Mouse (Mus musculus): ENCODE data around the gene Mtch2. TPM values are rescaled to one million over a fixed set of nuclear protein-coding genes. Genes with fewer than 3 reads are reported as not detected.
"Not testable (repeated sequence)": the region's sequence is repeated elsewhere in the genome, so short reads cannot be mapped to it uniquely, and the experiment has no call there.

The Mtch2 gene
- total and polyA plus RNA-seq, 3 experiments: 11.3 to 226 (median 142) TPM

GRCm38 (mm10) chr2:90820894-90821293 is 26.1 kb upstream of the Mtch2 start:
- Histone ChIP-seq H3K4me1 (ENCODE audit: insufficient read depth, low read depth, low read length) (no peaks in the 10 kb centered on the region), H3K9me3 (replicated peaks) (no peaks in the 10 kb centered on the region), H3K36me3 (replicated peaks) (no peaks in the 10 kb centered on the region), H3K27me3 (ENCODE audit: insufficient read depth, low read length) (peaks cover 13% of the 10 kb centered on the region), H3K4me3 (ENCODE audit: low read depth, low read length) (no peak overlapping the region)
- TF ChIP-seq GATA1 (IDR thresholded peaks at IDR 0.05; ENCODE audit: borderline replicate concordance, low read length) (no peak), GATA2 (IDR thresholded peaks at IDR 0.05; ENCODE audit: borderline replicate concordance, low read depth, low read length) (no peak), CTCF (IDR thresholded peaks at IDR 0.05; ENCODE audit: low read depth, low read length) (no peak), POLR2AphosphoS5 (IDR thresholded peaks at IDR 0.05; ENCODE audit: insufficient replicate concordance, low read depth, low read length) (no peak), TAL1 (conservative IDR thresholded peaks at IDR 0.05; ENCODE audit: low read depth, low read length) (no peak)
- DNase-seq (ENCODE audit: low spot score) (no peak), ATAC-seq (ENCODE audit: extremely low read depth, insufficient number of reproducible peaks, low FRiP score, poor library complexity, severe bottlenecking) (no peak)

GRCm38 (mm10) chr2:90822978-90823377 is 24.0 kb upstream of the Mtch2 start:
- no peaks in the 10 kb centered on the region for H3K36me3 ChIP-seq (replicated peaks)
- ATAC-seq (ENCODE audit: extremely low read depth, insufficient number of reproducible peaks, low FRiP score, poor library complexity, severe bottlenecking) (no peak), DNase-seq (ENCODE audit: low spot score) (no peak)
- H3K4me3 ChIP-seq (ENCODE audit: low read depth, low read length): no peak overlapping the region
- peaks cover 18% of the 10 kb centered on the region for H3K27me3 ChIP-seq (ENCODE audit: insufficient read depth, low read length)
- H3K9me3 ChIP-seq (replicated peaks): no peaks in the 10 kb centered on the region
- H3K4me1 ChIP-seq (ENCODE audit: insufficient read depth, low read depth, low read length): no peaks in the 10 kb centered on the region
- TF ChIP-seq TAL1 (conservative IDR thresholded peaks at IDR 0.05; ENCODE audit: low read depth, low read length): no peak
- no peak for TF ChIP-seq POLR2AphosphoS5 (IDR thresholded peaks at IDR 0.05; ENCODE audit: insufficient replicate concordance, low read depth, low read length)
- no peak for TF ChIP-seq CTCF (IDR thresholded peaks at IDR 0.05; ENCODE audit: low read depth, low read length)
- no peak for TF ChIP-seq GATA1 (IDR thresholded peaks at IDR 0.05; ENCODE audit: borderline replicate concordance, low read length)
- TF ChIP-seq GATA2 (IDR thresholded peaks at IDR 0.05; ENCODE audit: borderline replicate concordance, low read depth, low read length): no peak

GRCm38 (mm10) chr2:90823781-90824180 is 23.2 kb upstream of the Mtch2 start:
- Histone ChIP-seq H3K27me3 (ENCODE audit: insufficient read depth, low read length) (peaks cover 18% of the 10 kb centered on the region), H3K4me3 (ENCODE audit: low read depth, low read length) (no peak overlapping the region), H3K36me3 (replicated peaks) (no peaks in the 10 kb centered on the region), H3K4me1 (ENCODE audit: insufficient read depth, low read depth, low read length) (no peaks in the 10 kb centered on the region), H3K9me3 (replicated peaks) (no peaks in the 10 kb centered on the region)
- DNase-seq (ENCODE audit: low spot score) (no peak), ATAC-seq (ENCODE audit: extremely low read depth, insufficient number of reproducible peaks, low FRiP score, poor library complexity, severe bottlenecking) (no peak)
- TF ChIP-seq GATA1 (IDR thresholded peaks at IDR 0.05; ENCODE audit: borderline replicate concordance, low read length) (no peak), GATA2 (IDR thresholded peaks at IDR 0.05; ENCODE audit: borderline replicate concordance, low read depth, low read length) (no peak), TAL1 (conservative IDR thresholded peaks at IDR 0.05; ENCODE audit: low read depth, low read length) (no peak)

- H3K4me1 ChIP-seq (ENCODE audit: insufficient read depth, low read depth, low read length); H3K4me3 ChIP-seq (ENCODE audit: low read depth, low read length); H3K9me3 ChIP-seq (replicated peaks); DNase-seq (ENCODE audit: low spot score); H3K36me3 ChIP-seq (replicated peaks); ATAC-seq (ENCODE audit: extremely low read depth, insufficient number of reproducible peaks, low FRiP score, poor library complexity, severe bottlenecking): not testable (repeated sequence)
- peaks cover 20% of the 10 kb centered on the region for H3K27me3 ChIP-seq (ENCODE audit: insufficient read depth, low read length)
These were observed 22.4 kb upstream of the Mtch2 start for GRCm38 (mm10) chr2:90824528-90824927.

GRCm38 (mm10) chr2:90825515-90826172 is 21.3 kb upstream of the Mtch2 start:
- ATAC-seq (ENCODE audit: extremely low read depth, insufficient number of reproducible peaks, low FRiP score, poor library complexity, severe bottlenecking): no peak
- Histone ChIP-seq H3K36me3 (replicated peaks) (no peaks in the 10 kb centered on the region), H3K27me3 (ENCODE audit: insufficient read depth, low read length) (peaks cover 26% of the 10 kb centered on the region), H3K4me1 (ENCODE audit: insufficient read depth, low read depth, low read length) (no peaks in the 10 kb centered on the region), H3K9me3 (replicated peaks) (no peaks in the 10 kb centered on the region), H3K4me3 (ENCODE audit: low read depth, low read length) (no peak overlapping the region)
- DNase-seq (ENCODE audit: low spot score): no peak
- no peak for TF ChIP-seq GATA1 (IDR thresholded peaks at IDR 0.05; ENCODE audit: borderline replicate concordance, low read length)

GRCm38 (mm10) chr2:90828739-90829138 is 18.2 kb upstream of the Mtch2 start:
- TF ChIP-seq GATA1 (IDR thresholded peaks at IDR 0.05; ENCODE audit: borderline replicate concordance, low read length) (no peak), GATA2 (IDR thresholded peaks at IDR 0.05; ENCODE audit: borderline replicate concordance, low read depth, low read length) (no peak), CTCF (IDR thresholded peaks at IDR 0.05; ENCODE audit: low read depth, low read length) (no peak), TAL1 (conservative IDR thresholded peaks at IDR 0.05; ENCODE audit: low read depth, low read length) (no peak), POLR2AphosphoS5 (IDR thresholded peaks at IDR 0.05; ENCODE audit: insufficient replicate concordance, low read depth, low read length) (no peak)
- no peak for ATAC-seq (ENCODE audit: extremely low read depth, insufficient number of reproducible peaks, low FRiP score, poor library complexity, severe bottlenecking)

DNA sequence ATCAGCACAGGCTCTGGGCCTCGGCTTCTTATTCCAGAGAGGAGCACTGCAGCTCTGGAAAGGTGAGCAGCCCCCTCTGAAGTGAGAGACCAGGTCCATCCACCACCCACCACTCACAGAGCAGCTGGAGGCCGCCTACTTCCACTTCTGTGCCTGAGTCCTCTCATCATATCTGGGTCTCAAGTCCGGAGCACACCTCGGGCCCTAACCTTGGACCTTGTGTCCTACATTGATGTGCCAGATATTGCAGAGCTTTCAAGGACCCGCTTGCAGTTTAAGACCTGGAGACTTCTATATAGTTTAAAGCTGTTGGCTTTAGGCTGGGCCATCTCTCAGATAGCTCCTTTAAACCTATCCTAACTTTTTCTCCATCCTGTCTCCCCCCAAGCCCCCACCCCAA is 13.5 kb upstream of the Mtch2 start:
- no peaks in the 10 kb centered on the region for H3K9me3 ChIP-seq (replicated peaks)
- no peaks in the 10 kb centered on the region for H3K36me3 ChIP-seq (replicated peaks)
- no peak for TF ChIP-seq TAL1 (conservative IDR thresholded peaks at IDR 0.05; ENCODE audit: low read depth, low read length)
- TF ChIP-seq GATA1 (IDR thresholded peaks at IDR 0.05; ENCODE audit: borderline replicate concordance, low read length): no peak
- TF ChIP-seq CTCF (IDR thresholded peaks at IDR 0.05; ENCODE audit: low read depth, low read length): no peak
- no peak for TF ChIP-seq GATA2 (IDR thresholded peaks at IDR 0.05; ENCODE audit: borderline replicate concordance, low read depth, low read length)
- no peak for TF ChIP-seq POLR2AphosphoS5 (IDR thresholded peaks at IDR 0.05; ENCODE audit: insufficient replicate concordance, low read depth, low read length)
- ATAC-seq (ENCODE audit: extremely low read depth, insufficient number of reproducible peaks, low FRiP score, poor library complexity, severe bottlenecking) (no peak), DNase-seq (ENCODE audit: low spot score) (no peak)
- H3K27me3 ChIP-seq (ENCODE audit: insufficient read depth, low read length): peaks cover 19% of the 10 kb centered on the region
- H3K4me1 ChIP-seq (ENCODE audit: insufficient read depth, low read depth, low read length): no peaks in the 10 kb centered on the region
- no peak overlapping the region for H3K4me3 ChIP-seq (ENCODE audit: low read depth, low read length)

More at GRCm38 (mm10) chr2:90828739-90829138, 18.2 kb upstream of the Mtch2 start:
- Histone ChIP-seq H3K4me3 (ENCODE audit: low read depth, low read length) (no peak overlapping the region), H3K9me3 (replicated peaks) (no peaks in the 10 kb centered on the region), H3K4me1 (ENCODE audit: insufficient read depth, low read depth, low read length) (no peaks in the 10 kb centered on the region), H3K36me3 (replicated peaks) (no peaks in the 10 kb centered on the region), H3K27me3 (ENCODE audit: insufficient read depth, low read length) (peaks cover 29% of the 10 kb centered on the region)
- DNase-seq (ENCODE audit: low spot score): no peak
